Mouse (Mus musculus): ENCODE measurements at regions not wholly inside any gene's neighbourhood (a gene's known extent, or its start where the extent isn't known, plus 50 kb on each side); places are given as distances from the start of the nearest gene placed in this dataset.

GRCm38 (mm10) chr13:44496596-44496995 lies 232.7 kb upstream of the Jarid2 start:
- TF ChIP-seq CTCF (IDR thresholded peaks at IDR 0.05; ENCODE audit: low read depth): no peak
- TF ChIP-seq EP300 (optimal IDR thresholded peaks at IDR 0.05): no peak

All from stomach, postnatal 0 days (tissue).